Mouse (Mus musculus) heart, postnatal 0 days (tissue): ENCODE measurements around the gene Paxx. TPM values are rescaled to one million over a fixed set of nuclear protein-coding genes. Genes with fewer than 3 reads are reported as not detected.

Source experiments
- ATAC-seq: fragments of 200-750 bp; cut with Nextera tagmentation; 2 replicates; pipeline ENCODE4 v1.8.0; 2017; ENCODE audit warnings: low read depth, moderate number of reproducible peaks, moderate library complexity; ENCODE audit not compliant: insufficient read depth
- DNase-seq: peaks from one replicate; pipeline ENCODE4 v3.0.0-alpha.2; 2016; ENCODE audit warnings: low spot score
- H3K27ac ChIP-seq: fragments of 300-500 bp; sonication (generic); 2 replicates; pipeline ENCODE4 v1.5.1; 2014; ENCODE audit warnings: low read depth, mild to moderate bottlenecking
- H3K27me3 ChIP-seq: fragments of 300-500 bp; sonication (generic); 2 replicates; pipeline ENCODE4 v1.6.1; 2014; ENCODE audit warnings: low read length, mixed read lengths; ENCODE audit not compliant: control insufficient read depth, insufficient read depth
- H3K36me3 ChIP-seq: fragments of 300-500 bp; sonication (generic); replicated peaks from 2 replicates; pipeline ENCODE4 v1.6.1; 2014; ENCODE audit warnings: low read length, mixed read lengths; ENCODE audit not compliant: control insufficient read depth, insufficient read depth
- H3K4me1 ChIP-seq: fragments of 300-500 bp; sonication (generic); 2 replicates; pipeline ENCODE4 v1.6.1; 2014; ENCODE audit warnings: antibody characterized with exemption; ENCODE audit not compliant: control insufficient read depth, insufficient read depth
- H3K4me2 ChIP-seq: fragments of 300-500 bp; sonication (generic); 2 replicates; pipeline ENCODE4 v1.6.1; 2014; ENCODE audit warnings: low read depth, mild to moderate bottlenecking, low read length, moderate library complexity
- H3K4me3 ChIP-seq: fragments of 300-500 bp; sonication (generic); 2 replicates; pipeline ENCODE4 v1.5.1; 2014; ENCODE audit warnings: low read depth, low read length
- H3K9ac ChIP-seq: fragments of 300-500 bp; sonication (generic); replicated peaks from 2 replicates; pipeline ENCODE4 v1.6.1; 2014; ENCODE audit warnings: low read depth, low read length, mixed read lengths
- H3K9me3 ChIP-seq: fragments of 300-500 bp; sonication (generic); replicated peaks from 2 replicates; pipeline ENCODE4 v1.6.1; 2016; ENCODE audit warnings: low read length; ENCODE audit not compliant: control insufficient read depth
- CTCF ChIP-seq: IDR thresholded peaks from 2 replicates; pipeline ENCODE4 v1.5.1; 2016; ENCODE audit warnings: antibody characterized with exemption, control low read depth, low read depth
- EP300 ChIP-seq: IDR thresholded peaks from 2 replicates; pipeline ENCODE4 v1.6.1; 2016; ENCODE audit warnings: antibody characterized with exemption, low read depth
- WGBS: fragments of 180-500 bp; shearing (Covaris S2); extraction: QIAGEN DNeasy Blood & Tissue Kit; methylation state at CpG from one replicate; pipeline ENCODE4 v1.1.7; 2014; 5-methylcytosine and 5-hydroxymethylcytosine counted together
- polyA plus RNA-seq: library from polyadenylated mRNA; unstranded; fragments of >200 nt; fragmentation: Nextera tagmentation; extraction: Ambion mirVana; gene quantifications from 2 replicates; pipeline ENCODE4 v1.2.1, GENCODE M21; 2015
- total RNA-seq: library from RNA; depleted of rRNA; stranded (reverse); fragments of >200 nt; gene quantifications from 2 replicates; pipeline ENCODE4 v1.2.3, GENCODE M21; 2014; ENCODE audit warnings: low replicate concordance

Gene Paxx
- total and polyA plus RNA-seq, 2 experiments from 2014 or later, result 45.5 to 71.9 TPM

DNA sequence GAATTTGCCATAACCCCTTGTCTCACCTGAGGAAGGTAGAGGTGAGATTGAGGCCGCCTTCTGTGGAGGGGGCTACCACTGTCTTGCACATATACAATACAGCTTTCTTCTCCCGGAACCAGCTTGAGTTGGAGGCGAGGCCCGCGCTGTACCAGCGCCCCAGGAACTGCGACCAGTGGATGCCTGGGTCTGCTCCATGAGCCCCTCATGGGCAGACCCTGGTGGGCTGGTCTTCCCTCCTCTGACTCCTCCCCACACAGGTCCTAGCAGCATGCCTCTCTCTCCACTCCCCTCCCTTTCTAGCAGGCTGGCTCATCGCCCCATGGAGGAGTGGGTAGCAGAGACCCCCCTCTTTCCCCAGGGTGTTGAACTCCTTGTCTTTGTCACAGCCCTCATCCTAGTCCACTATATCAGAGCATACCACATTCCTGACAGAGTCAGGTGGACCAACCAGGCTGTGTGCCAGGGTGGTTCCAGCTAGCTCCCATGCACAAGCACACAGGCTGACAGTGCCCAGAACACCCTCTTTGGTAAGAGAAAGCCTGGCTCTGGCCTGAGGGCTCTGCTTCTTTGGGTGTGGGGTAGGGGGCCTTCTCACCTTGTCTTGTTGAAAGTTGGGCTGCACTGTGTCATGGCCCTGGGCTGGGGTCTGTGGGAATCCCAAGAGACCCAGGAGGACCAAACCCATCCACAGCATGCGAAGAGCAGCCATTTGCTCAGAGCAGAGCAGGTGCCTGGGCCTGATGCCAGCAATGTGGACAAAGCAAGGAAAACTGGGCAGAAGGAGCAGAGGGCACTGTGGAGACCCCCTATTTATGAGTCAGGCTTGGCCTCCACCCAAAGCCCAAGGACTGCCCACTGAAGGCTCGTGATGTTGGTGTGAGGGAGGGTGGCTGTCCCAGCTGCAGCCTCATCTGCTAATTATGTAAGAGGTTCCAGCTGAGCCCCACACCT, 8.3 kb upstream of the Paxx start:
- ATAC-seq (peak; percentile 92), DNase-seq (peak; percentile 85)
- Histone ChIP-seq H3K36me3 (no peaks in the 10 kb centered on the region), H3K27ac (peak overlapping the region; percentile 96), H3K9me3 (no peaks in the 10 kb centered on the region), H3K27me3 (no peaks in the 10 kb centered on the region), H3K4me1 (peaks cover 33% of the 10 kb centered on the region), H3K4me3 (peak overlapping the region; percentile 12), H3K9ac (peak overlapping the region; percentile 29; the same call in 1 of the 2 replicates), H3K4me2 (peak overlapping the region; percentile 55)
- TF ChIP-seq CTCF (no peak), EP300 (peak; percentile 60)
- WGBS, result 48% methylated on average over 10 of the region's 10 CpGs

- TF ChIP-seq CTCF (no peak), EP300 (no peak)
- peak overlapping the region; percentile 55 for H3K4me2 ChIP-seq
- peak overlapping the region; percentile 96 for H3K27ac ChIP-seq
- ATAC-seq (peak; percentile 34), DNase-seq (no peak)
- no peak overlapping the region for H3K4me3 ChIP-seq
- H3K36me3 ChIP-seq, result no peaks in the 10 kb centered on the region
- H3K9me3 ChIP-seq, result no peaks in the 10 kb centered on the region
- no peak overlapping the region; the same call in 1 of the 2 replicates for H3K9ac ChIP-seq
- H3K4me1 ChIP-seq, result peaks cover 33% of the 10 kb centered on the region
- WGBS, result 49% methylated on average over 14 of the region's 14 CpGs
- H3K27me3 ChIP-seq, result no peaks in the 10 kb centered on the region
Measured at GRCm38 (mm10) chr2:25467606-25468303, 6.9 kb upstream of the Paxx start.

- no peak for ATAC-seq
- DNase-seq, result no peak
- TF ChIP-seq EP300, result no peak
- no peak for TF ChIP-seq CTCF
- Histone ChIP-seq H3K27me3 (no peaks in the 10 kb centered on the region), H3K9me3 (no peaks in the 10 kb centered on the region), H3K4me3 (no peak overlapping the region), H3K27ac (no peak overlapping the region; the same call in 1 of the 2 replicates), H3K9ac (no peak overlapping the region; the same call in 1 of the 2 replicates), H3K4me2 (no peak overlapping the region; the same call in 1 of the 2 replicates), H3K4me1 (peaks cover 41% of the 10 kb centered on the region), H3K36me3 (no peaks in the 10 kb centered on the region)
- WGBS, result 40% methylated on average over 10 of the region's 10 CpGs
Measured at GRCm38 (mm10) chr2:25465816-25466635, 5.1 kb upstream of the Paxx start.

- 79% methylated on average over 2 of the region's 2 CpGs for WGBS
- no peak for TF ChIP-seq CTCF
- TF ChIP-seq EP300, result no peak
- Histone ChIP-seq H3K9me3 (no peaks in the 10 kb centered on the region), H3K4me2 (no peak overlapping the region; the same call in 1 of the 2 replicates), H3K36me3 (no peaks in the 10 kb centered on the region), H3K4me1 (peaks cover 38% of the 10 kb centered on the region), H3K4me3 (no peak overlapping the region), H3K27me3 (no peaks in the 10 kb centered on the region), H3K9ac (no peak overlapping the region), H3K27ac (no peak overlapping the region)
- ATAC-seq (no peak), DNase-seq (no peak)
Measured at GRCm38 (mm10) chr2:25465256-25465655, 4.4 kb upstream of the Paxx start.

DNA sequence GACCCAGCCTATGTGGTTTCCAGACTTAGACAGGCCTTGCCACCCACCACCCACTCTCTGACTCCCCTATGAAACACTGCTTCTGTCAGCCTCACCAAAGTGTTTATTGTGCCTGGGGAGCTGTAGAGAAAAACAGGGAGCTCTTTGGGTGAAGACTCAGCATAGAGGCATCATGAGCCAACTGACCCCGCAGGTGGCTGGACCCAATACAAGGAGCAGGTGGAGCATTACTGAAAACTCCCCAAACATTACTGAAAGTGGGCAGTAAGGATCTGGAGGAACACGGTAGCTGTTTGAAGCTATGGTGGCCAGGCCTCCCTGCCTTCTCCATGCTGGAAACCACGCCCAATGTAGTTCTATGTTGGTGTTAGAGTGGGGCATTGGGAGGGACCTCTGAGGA, 2.7 kb upstream of the Paxx start:
- Histone ChIP-seq H3K4me1 (peaks cover 31% of the 10 kb centered on the region), H3K27ac (no peak overlapping the region), H3K36me3 (peaks cover 8% of the 10 kb centered on the region), H3K4me2 (no peak overlapping the region), H3K27me3 (no peaks in the 10 kb centered on the region), H3K4me3 (no peak overlapping the region), H3K9me3 (no peaks in the 10 kb centered on the region), H3K9ac (no peak overlapping the region)
- WGBS, result 87% methylated on average over 3 of the region's 3 CpGs
- ATAC-seq (no peak), DNase-seq (no peak)
- TF ChIP-seq CTCF, result no peak
- TF ChIP-seq EP300, result no peak
